Mouse (Mus musculus): ENCODE results near the gene Pole4.
A peak's percentile ranks its signal among the peaks of the same experiment; 100 is the strongest.
"Not testable (repeated sequence)": the region's sequence is repeated elsewhere in the genome, so short reads cannot be mapped to it uniquely, and the experiment has no call there.

The Pole4 gene

GRCm38 (mm10) chr6:82640046-82640445 lies 65.1 kb downstream of the Pole4 start:
- DNase-seq (ENCODE audit: inconsistent age in 2 of 2, low spot score in 1 of 2): no peak

- DNase-seq (ENCODE audit: inconsistent age in 2 of 2, low spot score in 1 of 2): not testable (repeated sequence)
These were observed 79.8 kb downstream of the Pole4 start for GRCm38 (mm10) chr6:82625331-82625730.

GRCm38 (mm10) chr6:82613201-82613600 lies 92.0 kb downstream of the Pole4 start:
- no peak for DNase-seq (ENCODE audit: inconsistent age in 2 of 2, low spot score in 1 of 2)

GRCm38 (mm10) chr6:82611049-82611448 lies 94.1 kb downstream of the Pole4 start:
- DNase-seq (ENCODE audit: inconsistent age in 2 of 2, low spot score in 1 of 2): no peak

DNA sequence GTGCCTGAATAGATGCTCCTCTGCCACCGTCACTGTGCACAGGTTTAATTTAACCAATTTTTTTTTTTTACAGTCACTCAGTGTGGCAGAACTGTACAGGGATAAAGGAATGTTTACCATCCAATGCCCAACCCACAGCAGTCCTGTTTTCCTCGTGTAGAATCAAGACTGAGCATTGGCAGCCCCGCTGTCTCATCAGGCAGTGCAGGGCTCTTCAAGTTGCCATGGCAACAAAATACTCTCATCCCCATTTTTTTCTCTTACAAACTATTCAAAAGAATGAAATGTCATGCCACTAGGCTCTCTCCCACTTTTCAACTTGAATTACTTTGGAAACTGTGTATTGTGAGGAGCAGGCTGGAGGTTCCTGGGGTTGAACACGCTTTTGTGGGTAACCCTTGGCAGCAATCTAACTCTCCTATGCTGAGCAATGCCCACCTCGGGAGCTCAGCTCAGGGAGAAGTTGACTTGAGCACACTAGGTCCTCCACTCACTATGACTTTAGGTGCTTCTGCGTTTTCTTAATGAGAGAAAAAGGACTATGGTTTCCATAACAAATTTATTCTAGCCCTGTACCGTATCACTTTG lies 95.7 kb downstream of the Pole4 start:
- no peak for DNase-seq (ENCODE audit: inconsistent age in 2 of 2, low spot score in 1 of 2)

- no peak for DNase-seq (ENCODE audit: inconsistent age in 2 of 2, low spot score in 1 of 2)
These were observed 96.4 kb downstream of the Pole4 start for GRCm38 (mm10) chr6:82608756-82609155.

- DNase-seq (ENCODE audit: inconsistent age in 2 of 2, low spot score in 1 of 2): no peak
These were observed 100.4 kb downstream of the Pole4 start for GRCm38 (mm10) chr6:82604791-82605190.

DNA sequence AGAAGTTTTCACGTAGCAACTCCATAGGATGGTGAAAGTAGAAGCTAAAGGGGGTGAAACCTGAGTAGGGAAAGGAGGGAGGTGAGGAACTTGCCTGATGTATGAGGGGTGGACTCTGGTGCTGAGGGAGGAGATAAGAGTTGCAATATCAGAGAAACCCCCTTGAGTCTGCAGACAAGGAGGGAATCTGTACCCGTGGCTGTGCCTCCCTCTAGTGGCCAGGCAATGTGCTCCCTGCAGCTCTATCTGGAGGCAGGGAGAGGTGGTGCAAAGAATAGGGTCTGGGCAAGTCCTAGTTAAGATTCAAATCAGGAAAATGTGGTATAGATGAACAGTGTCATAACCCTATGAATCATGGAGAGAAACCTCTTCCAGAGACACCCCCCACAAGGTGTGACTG lies 101.5 kb downstream of the Pole4 start:
- DNase-seq (ENCODE audit: inconsistent age in 2 of 2, low spot score in 1 of 2): peak; percentile 8 to 46

- no peak for DNase-seq (ENCODE audit: inconsistent age in 2 of 2, low spot score in 1 of 2)
These were observed 101.9 kb downstream of the Pole4 start for GRCm38 (mm10) chr6:82603228-82603627.

DNA sequence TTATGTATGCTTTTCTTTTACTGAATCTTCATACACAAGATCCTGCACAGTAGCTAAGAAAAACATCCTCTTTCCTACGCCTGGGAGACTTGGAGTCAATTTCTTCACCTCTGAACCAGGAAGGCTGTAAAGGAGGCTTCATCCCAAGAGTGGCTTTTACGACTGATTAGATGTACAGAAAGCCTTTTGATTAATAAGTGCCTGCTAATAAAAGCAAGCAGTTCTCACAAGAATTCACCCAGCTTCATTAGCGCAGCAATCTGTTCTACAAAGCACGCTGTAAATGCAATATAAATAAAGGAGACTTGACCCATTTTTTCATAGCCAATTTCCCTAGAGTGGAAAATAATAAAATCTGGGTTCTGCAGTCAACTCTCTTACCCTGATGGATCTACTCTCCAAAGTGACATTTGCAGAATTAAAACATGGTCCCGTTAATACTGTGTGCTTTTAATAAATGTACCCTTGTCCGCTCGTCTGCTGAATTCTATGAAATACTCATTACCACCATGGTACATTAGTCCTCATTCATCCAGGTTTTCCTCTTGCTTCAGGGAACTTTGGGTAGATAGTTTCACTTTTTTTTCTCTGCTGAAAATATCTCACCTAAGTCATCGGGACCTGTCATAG lies 109.6 kb downstream of the Pole4 start:
- DNase-seq (ENCODE audit: inconsistent age in 2 of 2, low spot score in 1 of 2): no peak

DNA sequence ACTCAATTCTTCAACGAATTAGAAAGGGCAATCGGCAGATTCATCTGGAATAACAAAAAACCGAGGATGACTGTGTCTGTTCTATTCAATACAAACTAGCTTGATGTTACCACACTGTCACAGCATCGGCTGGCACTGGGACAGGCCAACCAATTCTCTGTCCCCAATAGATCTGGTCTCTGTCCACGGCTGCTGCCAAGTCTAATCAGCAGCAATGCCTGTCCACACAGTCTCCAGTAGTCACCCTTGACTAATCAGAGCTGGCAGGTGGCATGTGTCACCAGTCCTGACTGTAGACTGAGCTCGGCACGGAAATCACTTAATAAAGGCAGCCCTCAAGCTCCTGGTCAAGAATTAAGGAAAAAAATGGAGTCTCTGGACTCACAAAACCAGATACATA lies 115.8 kb downstream of the Pole4 start:
- DNase-seq (ENCODE audit: inconsistent age in 2 of 2, low spot score in 1 of 2): peak; percentile 7 to 30

DNA sequence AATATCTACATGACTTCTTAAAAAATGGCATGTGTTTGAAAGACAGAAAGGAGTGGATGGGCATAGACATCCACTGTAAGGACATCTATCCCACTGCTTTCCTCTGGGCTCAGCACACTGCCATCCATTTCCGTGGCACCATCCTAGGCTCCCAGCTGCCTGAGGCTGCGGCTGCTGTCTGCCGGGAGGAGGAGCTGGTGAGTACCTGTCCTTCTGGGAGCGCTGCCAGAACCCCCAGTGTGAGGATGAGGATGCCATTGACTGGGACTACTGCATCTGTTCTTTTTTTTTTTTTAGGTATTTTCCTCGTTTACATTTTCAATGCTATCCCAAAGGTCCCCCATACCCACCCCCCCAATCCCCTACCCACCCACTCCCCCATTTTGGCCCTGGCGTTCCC lies 119.8 kb downstream of the Pole4 start:
- DNase-seq (ENCODE audit: inconsistent age in 2 of 2, low spot score in 1 of 2): no peak

GRCm38 (mm10) chr6:82575445-82575844 lies 129.7 kb downstream of the Pole4 start:
- DNase-seq (ENCODE audit: inconsistent age in 2 of 2, low spot score in 1 of 2): no peak

All from adrenal gland, adult (tissue).